ENCODE assay signal across 8 mouse cellular contexts in genomic region chr2:38530955-38531381, GRCm38 (mm10). TPM values are rescaled to one million over a fixed set of nuclear protein-coding genes. Genes with fewer than 3 reads are reported as not detected.
A peak's percentile ranks its signal among the peaks of the same experiment; 100 is the strongest.
DNase-seq lines count a peak whose midpoint lies in the region; ATAC-seq and TF ChIP-seq lines count a peak whose summit lies in the region.

No protein-coding gene starts in this region.

- H3K9ac ChIP-seq in midbrain, embryonic 16.5 days (ENCODE audit: low read depth, low read length) = no peak overlapping the region
- H3K9ac ChIP-seq in midbrain, embryonic 13.5 days (replicated peaks) = no peak overlapping the region
- no peak overlapping the region for H3K9ac ChIP-seq in heart, embryonic 15.5 days
- no peak overlapping the region for H3K9ac ChIP-seq in limb, embryonic 14.5 days (ENCODE audit: low read depth, low read length, severe bottlenecking)
- no peak overlapping the region for H3K9ac ChIP-seq in stomach, embryonic 15.5 days
- no peak overlapping the region for H3K9ac ChIP-seq in midbrain, postnatal 0 days (replicated peaks; ENCODE audit: low read length, poor library complexity, severe bottlenecking)

- no peaks in the 10 kb centered on the region for H3K36me3 ChIP-seq in midbrain, embryonic 16.5 days (ENCODE audit: control insufficient read depth, insufficient read depth, low read length)
- H3K36me3 ChIP-seq in midbrain, embryonic 13.5 days = no peaks in the 10 kb centered on the region
- H3K36me3 ChIP-seq in heart, embryonic 15.5 days = no peaks in the 10 kb centered on the region
- no peaks in the 10 kb centered on the region for H3K36me3 ChIP-seq in limb, embryonic 14.5 days (ENCODE audit: control insufficient read depth, insufficient read depth, low read length)
- no peaks in the 10 kb centered on the region for H3K36me3 ChIP-seq in stomach, embryonic 15.5 days
- H3K36me3 ChIP-seq in midbrain, postnatal 0 days (ENCODE audit: insufficient read depth, low read length) = no peaks in the 10 kb centered on the region

- WGBS in midbrain, embryonic 16.5 days = 47% methylated on average over 6 of the region's 6 CpGs
- WGBS in midbrain, embryonic 13.5 days = 58% methylated on average over 6 of the region's 6 CpGs
- 2% methylated on average over 6 of the region's 6 CpGs for WGBS in heart, embryonic 15.5 days
- 30% methylated on average over 6 of the region's 6 CpGs for WGBS in limb, embryonic 14.5 days
- 10% methylated on average over 6 of the region's 6 CpGs for WGBS in stomach, embryonic 15.5 days
- 47% methylated on average over 6 of the region's 6 CpGs for WGBS in midbrain, postnatal 0 days

- H3K9me3 ChIP-seq in midbrain, embryonic 16.5 days (replicated peaks; ENCODE audit: control insufficient read depth, low read length, poor library complexity, severe bottlenecking) = no peaks in the 10 kb centered on the region
- H3K9me3 ChIP-seq in midbrain, embryonic 13.5 days = no peaks in the 10 kb centered on the region
- H3K9me3 ChIP-seq in heart, embryonic 15.5 days (replicated peaks) = no peaks in the 10 kb centered on the region
- no peaks in the 10 kb centered on the region for H3K9me3 ChIP-seq in limb, embryonic 14.5 days (ENCODE audit: control insufficient read depth, low read length)
- H3K9me3 ChIP-seq in stomach, embryonic 15.5 days = no peaks in the 10 kb centered on the region
- no peaks in the 10 kb centered on the region for H3K9me3 ChIP-seq in midbrain, postnatal 0 days (ENCODE audit: low read length)

- H3K4me3 ChIP-seq in midbrain, embryonic 16.5 days (ENCODE audit: low read depth, low read length) = no peak overlapping the region
- no peak overlapping the region for H3K4me3 ChIP-seq in midbrain, embryonic 13.5 days (replicated peaks)
- H3K4me3 ChIP-seq in heart, embryonic 15.5 days = no peak overlapping the region
- H3K4me3 ChIP-seq in limb, embryonic 14.5 days (replicated peaks; ENCODE audit: low read length) = no peak overlapping the region
- no peak overlapping the region for H3K4me3 ChIP-seq in stomach, embryonic 15.5 days (replicated peaks)
- H3K4me3 ChIP-seq in midbrain, postnatal 0 days (ENCODE audit: low read depth, low read length) = no peak overlapping the region

- H3K27ac ChIP-seq in midbrain, embryonic 16.5 days (ENCODE audit: low read length) = no peak overlapping the region
- no peak overlapping the region for H3K27ac ChIP-seq in midbrain, embryonic 13.5 days
- peak overlapping the region; percentile 93 for H3K27ac ChIP-seq in heart, embryonic 15.5 days
- no peak overlapping the region for H3K27ac ChIP-seq in limb, embryonic 14.5 days (replicated peaks; ENCODE audit: low read depth, low read length)
- peak overlapping the region; percentile 75 for H3K27ac ChIP-seq in stomach, embryonic 15.5 days
- H3K27ac ChIP-seq in midbrain, postnatal 0 days (ENCODE audit: low read depth, low read length) = no peak overlapping the region

- peak; percentile 68 for DNase-seq in limb, embryonic 14.5 days (ENCODE audit: low spot score)
- DNase-seq in cerebellum, adult 11-12 months = no peak
- no peak for DNase-seq in midbrain, postnatal 0 days (ENCODE audit: low spot score)
- DNase-seq in B cell, adult 2 months = no peak

- no peaks in the 10 kb centered on the region for H3K27me3 ChIP-seq in midbrain, embryonic 16.5 days (ENCODE audit: control insufficient read depth, insufficient read depth, low read depth, low read length)
- no peaks in the 10 kb centered on the region for H3K27me3 ChIP-seq in midbrain, embryonic 13.5 days
- no peaks in the 10 kb centered on the region for H3K27me3 ChIP-seq in heart, embryonic 15.5 days
- H3K27me3 ChIP-seq in limb, embryonic 14.5 days (ENCODE audit: control insufficient read depth, insufficient read depth, low read length) = no peaks in the 10 kb centered on the region
- H3K27me3 ChIP-seq in stomach, embryonic 15.5 days (replicated peaks) = no peaks in the 10 kb centered on the region
- no peaks in the 10 kb centered on the region for H3K27me3 ChIP-seq in midbrain, postnatal 0 days (ENCODE audit: insufficient read depth, low read length)

- 0 out of 2 replicates have a peak, but pooled peaks have one; percentile 11 for ATAC-seq in midbrain, embryonic 16.5 days
- ATAC-seq in midbrain, embryonic 13.5 days = no peak
- ATAC-seq in heart, embryonic 15.5 days (replicated peaks; ENCODE audit: insufficient number of reproducible peaks, insufficient read depth, low FRiP score, low read depth) = peak; percentile 74
- ATAC-seq in limb, embryonic 14.5 days (ENCODE audit: low FRiP score, low read depth) = peak; percentile 25; the same call in 1 of the 2 replicates
- ATAC-seq in stomach, embryonic 15.5 days (ENCODE audit: insufficient read depth, low FRiP score, low read depth) = peak; percentile 88
- no peak for ATAC-seq in midbrain, postnatal 0 days (ENCODE audit: low FRiP score)

- TF ChIP-seq CTCF in midbrain, postnatal 0 days (IDR thresholded peaks at IDR 0.05) = no peak

- H3K4me1 ChIP-seq in midbrain, embryonic 16.5 days (ENCODE audit: control insufficient read depth, insufficient read depth, low read length) = peaks cover 6% of the 10 kb centered on the region; the same call in 1 of the 2 replicates
- peaks cover 55% of the 10 kb centered on the region for H3K4me1 ChIP-seq in midbrain, embryonic 13.5 days (replicated peaks)
- H3K4me1 ChIP-seq in heart, embryonic 15.5 days (replicated peaks) = peaks cover 79% of the 10 kb centered on the region
- H3K4me1 ChIP-seq in limb, embryonic 14.5 days (ENCODE audit: control insufficient read depth, insufficient read depth, low read length) = peaks cover 48% of the 10 kb centered on the region
- peaks cover 60% of the 10 kb centered on the region for H3K4me1 ChIP-seq in stomach, embryonic 15.5 days
- 0 out of 2 replicates have a peak, but pooled peaks cover 8% of the 10 kb centered on the region for H3K4me1 ChIP-seq in midbrain, postnatal 0 days (ENCODE audit: insufficient read depth, low read length)

- TF ChIP-seq POLR2A in limb, embryonic 14.5 days (IDR thresholded peaks at IDR 0.05; ENCODE audit: borderline replicate concordance, extremely low read depth, insufficient read depth, insufficient read length) = no peak

- H3K4me2 ChIP-seq in midbrain, embryonic 16.5 days (ENCODE audit: low read length) = no peak overlapping the region
- H3K4me2 ChIP-seq in midbrain, embryonic 13.5 days (replicated peaks) = no peak overlapping the region
- H3K4me2 ChIP-seq in heart, embryonic 15.5 days = peak overlapping the region; percentile 28
- H3K4me2 ChIP-seq in limb, embryonic 14.5 days (replicated peaks; ENCODE audit: low read depth, low read length, severe bottlenecking) = no peak overlapping the region
- H3K4me2 ChIP-seq in stomach, embryonic 15.5 days = no peak overlapping the region; the same call in 1 of the 2 replicates
- H3K4me2 ChIP-seq in midbrain, postnatal 0 days (ENCODE audit: low read depth, low read length, poor library complexity, severe bottlenecking) = no peak overlapping the region

RNA-seq across cellular contexts. Expression of gene Nek6, which starts 19.5 kb away (rescaled TPM):
- 52.3 and 56.8 TPM in 2 replicates for polyA plus RNA-seq in midbrain, embryonic 16.5 days (2015; fragmentation: Nextera tagmentation; extraction: Ambion mirVana)
- 63.2 and 72.9 TPM in 2 replicates for polyA plus RNA-seq in midbrain, embryonic 13.5 days (2015; fragmentation: Nextera tagmentation; extraction: Ambion mirVana)
- polyA plus RNA-seq in heart, embryonic 15.5 days (2015; fragmentation: Nextera tagmentation; extraction: Ambion mirVana) = 60.8 and 71.4 TPM in 2 replicates
- 77.2 and 81.1 TPM in 2 replicates for polyA plus RNA-seq in limb, embryonic 14.5 days (2012; rRNA removed)
- 123 and 138 TPM in 2 replicates for polyA plus RNA-seq in limb, embryonic 14.5 days (2014; fragmentation: Nextera tagmentation; extraction: Ambion mirVana)
- polyA plus RNA-seq in stomach, embryonic 15.5 days (2015; fragmentation: Nextera tagmentation; extraction: Ambion mirVana) = 109 and 111 TPM in 2 replicates
- total RNA-seq in midbrain, postnatal 0 days (2014; rRNA removed) = 21.8 and 22.8 TPM in 2 replicates
- polyA plus RNA-seq in midbrain, postnatal 0 days (2015; fragmentation: Nextera tagmentation; extraction: Ambion mirVana) = 56.0 and 62.8 TPM in 2 replicates

Comparison
In these comparisons a context has a peak if more than half of its experiments do, and no peak if none do; other contexts are left out.
1. ATAC-seq: peak in midbrain, embryonic 16.5 days (single experiment), heart, embryonic 15.5 days (single experiment), limb, embryonic 14.5 days (single experiment) and stomach, embryonic 15.5 days (single experiment); none in midbrain, embryonic 13.5 days (single experiment) and midbrain, postnatal 0 days (single experiment).
2. H3K27ac ChIP-seq: peak in heart, embryonic 15.5 days (single experiment) and stomach, embryonic 15.5 days (single experiment); none in midbrain, embryonic 16.5 days (single experiment), midbrain, embryonic 13.5 days (single experiment), limb, embryonic 14.5 days (single experiment) and midbrain, postnatal 0 days (single experiment).